ENCODE assay signal across 17 mouse cellular contexts in the genomic region with DNA sequence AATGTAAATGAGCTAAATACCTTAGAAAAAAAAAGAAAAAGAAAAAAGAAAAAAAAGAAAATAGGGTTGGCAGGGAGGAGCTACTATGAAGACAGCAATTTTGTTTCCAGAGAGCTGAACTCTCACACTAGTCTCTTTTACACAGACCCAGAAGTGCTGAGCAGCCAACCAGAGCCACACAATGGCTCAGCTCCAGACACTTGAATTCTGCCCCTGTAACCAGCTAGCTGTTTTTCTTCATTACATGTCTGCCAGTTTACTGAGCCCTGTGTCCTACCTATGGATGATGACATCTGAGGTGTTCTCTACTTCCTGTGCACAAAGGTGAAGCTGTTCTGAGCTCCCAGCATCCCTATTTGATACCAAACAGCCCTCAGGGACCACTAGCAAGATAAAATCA. TPM values are rescaled to one million over a fixed set of nuclear protein-coding genes. Genes with fewer than 3 reads are reported as not detected.
"Had no signal": no experiment of that assay in that cellular context is flagged by ENCODE, and none has a peak within 500 bp of the region (broad histone marks: within the 10 kb centered on the region; RNA-seq: fewer than 3 reads in every experiment).

No protein-coding gene starts in this region.

- H3K27ac ChIP-seq: neural tube, embryonic 12.5 days; neural tube, embryonic 13.5 days; neural tube, embryonic 15.5 days; stomach, embryonic 15.5 days; stomach, postnatal 0 days had no signal

- H3K4me1 ChIP-seq: neural tube, embryonic 12.5 days; neural tube, embryonic 13.5 days; neural tube, embryonic 15.5 days; stomach, embryonic 15.5 days had no signal

- H3K4me3 ChIP-seq: neural tube, embryonic 12.5 days; neural tube, embryonic 13.5 days; neural tube, embryonic 15.5 days; stomach, embryonic 15.5 days had no signal

- H3K9ac ChIP-seq: neural tube, embryonic 12.5 days; neural tube, embryonic 13.5 days; neural tube, embryonic 15.5 days; stomach, embryonic 15.5 days had no signal

- H3K9me3 ChIP-seq: neural tube, embryonic 12.5 days; neural tube, embryonic 13.5 days; neural tube, embryonic 15.5 days; stomach, embryonic 15.5 days had no signal

- H3K36me3 ChIP-seq: neural tube, embryonic 12.5 days; neural tube, embryonic 13.5 days; neural tube, embryonic 15.5 days; stomach, embryonic 15.5 days had no signal

- H3K4me2 ChIP-seq: neural tube, embryonic 12.5 days; neural tube, embryonic 13.5 days; neural tube, embryonic 15.5 days; stomach, embryonic 15.5 days had no signal

- DNase-seq: retina, postnatal 1 day; right cerebral cortex, adult 18-20 months; right cerebral cortex, postnatal 14 days; right cerebral cortex, postnatal 25 days; right cerebral cortex, postnatal 4 days; spleen, adult 18-20 months; thymus, adult 18-20 months; thymus, adult 2 months; thymus, postnatal 14 days; thymus, postnatal 25 days; thymus, postnatal 36 days had no signal

- H3K27me3 ChIP-seq: neural tube, embryonic 12.5 days; neural tube, embryonic 13.5 days; neural tube, embryonic 15.5 days; stomach, embryonic 15.5 days had no signal

RNA-seq across cellular contexts. Expression of gene Pakap, which starts 39.7 kb away (rescaled TPM):
- total RNA-seq: neutrophil, adult 5-6 weeks had no signal
